Mouse (Mus musculus) mesoderm, embryonic 11.5 days (tissue): ENCODE data around the gene Rpain.

Experiments used
- DNase-seq: peaks from one replicate; pipeline ENCODE4 v3.0.0-alpha.2; 2012; ENCODE audit warnings: low read depth, low spot score

Gene Rpain

GRCm38 (mm10) chr11:70982557-70983228 lies 12.7 kb downstream of the Rpain start, which contains the start of gene C1qbp:
C1qbp (minus strand) TSS chr11:70983026.
- peak; percentile 91 for DNase-seq

DNA sequence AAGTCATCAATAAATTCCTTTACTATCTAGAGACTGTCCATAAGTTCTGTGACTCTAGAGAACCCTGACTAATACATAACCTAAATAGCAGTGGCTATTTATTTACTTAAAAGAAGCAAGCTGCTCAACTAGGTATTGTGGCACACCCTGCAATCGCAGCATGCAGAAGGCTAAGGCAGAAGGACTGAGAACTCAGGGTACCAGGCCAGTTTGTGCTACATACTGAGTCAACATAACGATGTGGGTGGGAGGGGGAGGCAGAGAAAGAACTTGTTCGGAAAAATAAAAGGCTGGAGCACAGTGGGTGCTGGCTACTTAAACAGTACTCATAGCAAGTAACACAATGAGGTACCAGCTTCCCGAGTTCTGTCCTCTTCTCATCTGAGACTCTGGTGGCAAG lies 31.2 kb downstream of the Rpain start:
- DNase-seq = no peak

DNA sequence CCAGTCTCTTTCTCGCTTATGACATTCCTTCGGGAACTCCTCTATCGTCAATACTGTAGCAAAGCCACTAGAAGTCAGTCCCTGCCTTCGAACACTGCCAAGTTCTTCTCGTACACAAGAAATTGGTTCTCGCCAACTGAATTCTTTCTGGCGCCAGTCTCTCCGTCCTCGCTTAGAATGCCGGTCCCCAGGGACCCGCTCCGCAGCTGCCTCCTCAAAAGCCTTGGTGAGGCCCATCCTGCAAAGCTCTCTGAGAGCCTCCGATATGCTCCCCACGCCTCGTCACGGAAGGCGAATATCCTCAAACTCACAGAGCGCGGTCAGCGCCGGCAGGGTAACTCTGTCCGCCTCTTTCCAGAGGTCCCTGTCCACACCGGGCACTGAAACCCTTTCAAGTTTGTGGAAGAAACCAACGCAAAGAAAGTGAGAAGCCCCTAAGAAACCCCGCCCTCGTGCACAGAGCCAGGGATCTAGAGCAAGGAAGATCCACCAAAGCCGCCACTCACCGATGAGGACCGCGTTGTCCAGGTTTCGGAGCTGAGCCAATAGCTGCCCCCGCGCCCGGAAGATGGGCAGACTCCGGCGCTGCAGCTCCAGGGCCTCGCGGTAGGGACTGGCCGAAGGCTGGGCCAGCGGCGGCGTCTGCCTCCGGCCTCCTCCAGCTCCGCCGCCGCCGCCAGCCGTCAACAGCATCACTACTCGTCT lies 33.8 kb downstream of the Rpain start:
- peak; percentile 76 for DNase-seq

- DNase-seq = peak; percentile 98
Observed at GRCm38 (mm10) chr11:71004316-71004773, 34.3 kb downstream of the Rpain start, which contains the start of gene Dhx33. Dhx33 (minus strand) TSS chr11:71004437.

GRCm38 (mm10) chr11:71005046-71005445 lies 35.0 kb downstream of the Rpain start:
- DNase-seq = no peak

- no peak for DNase-seq
Observed at GRCm38 (mm10) chr11:71007026-71007425, 37.0 kb downstream of the Rpain start.

DNA sequence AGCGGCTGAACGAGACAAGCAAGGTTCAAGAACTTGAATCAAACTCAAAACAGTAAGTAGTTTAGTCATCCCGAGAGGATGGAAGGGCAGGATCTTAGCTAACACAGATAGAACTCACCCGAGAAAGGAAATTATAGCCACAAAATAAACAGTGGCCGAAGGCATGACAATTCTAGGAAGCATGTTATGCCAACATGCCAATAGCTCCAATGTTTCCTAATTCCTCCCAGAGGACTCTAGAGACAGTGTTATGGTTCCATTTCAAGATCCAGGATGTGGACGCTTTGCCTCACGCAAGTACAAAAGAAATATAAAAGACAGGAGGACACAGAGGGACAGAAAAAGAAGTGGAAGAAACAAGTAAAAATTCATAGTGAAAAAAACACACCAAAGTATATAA lies 37.8 kb downstream of the Rpain start:
- no peak for DNase-seq

DNA sequence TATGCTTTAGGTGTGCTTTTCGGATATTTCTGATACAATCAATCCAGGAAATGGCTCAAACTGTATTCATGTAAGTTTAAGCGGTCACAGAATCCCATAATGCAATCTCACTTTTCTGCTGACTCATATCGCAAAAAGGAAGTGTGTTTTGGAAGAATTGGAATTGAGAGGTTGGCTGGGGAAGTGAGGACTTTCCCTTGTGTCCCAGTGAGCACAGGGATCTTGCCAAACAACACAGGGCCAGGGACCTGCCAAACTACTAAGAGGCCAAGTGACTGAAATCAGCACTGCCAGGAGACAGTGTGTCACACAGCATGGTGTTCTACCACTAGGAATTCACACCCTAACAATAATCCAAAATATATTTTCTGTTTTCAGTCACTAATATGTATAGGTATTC lies 38.3 kb downstream of the Rpain start:
- no peak for DNase-seq

- no peak for DNase-seq
Observed at GRCm38 (mm10) chr11:71012743-71013142, 42.7 kb downstream of the Rpain start.

GRCm38 (mm10) chr11:71017051-71017450 lies 47.0 kb downstream of the Rpain start:
- DNase-seq = no peak

- no peak for DNase-seq
Observed at GRCm38 (mm10) chr11:71018416-71019200, 48.6 kb downstream of the Rpain start.

- DNase-seq = peak; percentile 99
Observed at GRCm38 (mm10) chr11:71019201-71020068, 49.4 kb downstream of the Rpain start, which contains the start of the genes Mis12 and Derl2. Mis12 (plus strand) TSS chr11:71019611. Derl2 (minus strand) TSS chr11:71019841.
